Mouse (Mus musculus) thymus, postnatal 25 days (tissue): ENCODE data around the gene March8.
A peak's percentile ranks its signal among the peaks of the same experiment; 100 is the strongest.

Source experiments
- DNase-seq: peaks from one replicate; pipeline ENCODE4 v3.0.0; 2022

March8 gene

DNA sequence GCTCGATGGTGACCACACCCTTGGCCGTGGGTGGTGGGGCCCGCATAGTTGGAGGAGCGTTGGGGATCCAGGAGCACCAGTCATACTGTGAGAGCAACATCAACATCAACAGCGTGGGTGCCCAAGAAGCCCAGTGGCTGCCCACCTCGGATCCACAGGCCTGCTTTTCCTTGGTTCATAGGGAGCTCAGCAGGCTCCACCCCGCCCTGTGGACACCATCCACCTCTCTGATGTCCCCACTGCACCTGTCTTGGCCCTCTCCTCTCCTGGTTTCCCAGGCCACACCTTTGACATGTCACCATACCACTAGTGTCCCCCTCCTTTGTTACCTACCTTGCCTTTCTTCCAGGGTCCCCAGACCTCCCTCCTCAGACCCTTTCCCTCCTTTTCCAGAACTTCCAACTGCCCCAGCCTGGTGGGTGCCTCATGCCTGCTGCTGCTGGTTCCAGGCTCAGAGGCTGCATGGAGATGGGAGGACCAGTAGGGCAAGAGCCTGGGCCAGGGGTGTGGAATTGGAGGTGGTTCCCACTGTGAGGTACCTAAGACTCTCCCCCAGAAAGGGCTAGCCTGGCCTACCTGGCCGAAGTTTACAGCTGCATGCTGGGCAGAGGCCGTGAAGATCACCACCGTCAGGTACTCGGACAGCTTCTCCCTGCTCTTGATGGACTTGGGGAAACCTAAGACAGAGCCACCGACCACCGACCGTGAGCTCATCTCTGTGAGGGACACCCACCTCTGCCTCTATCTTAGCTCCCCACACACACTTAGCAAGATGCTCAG is 74.9 kb downstream of the March8 start:
- no peak for DNase-seq

GRCm38 (mm10) chr6:116415126-116415676 is 77.4 kb downstream of the March8 start:
- no peak for DNase-seq

DNA sequence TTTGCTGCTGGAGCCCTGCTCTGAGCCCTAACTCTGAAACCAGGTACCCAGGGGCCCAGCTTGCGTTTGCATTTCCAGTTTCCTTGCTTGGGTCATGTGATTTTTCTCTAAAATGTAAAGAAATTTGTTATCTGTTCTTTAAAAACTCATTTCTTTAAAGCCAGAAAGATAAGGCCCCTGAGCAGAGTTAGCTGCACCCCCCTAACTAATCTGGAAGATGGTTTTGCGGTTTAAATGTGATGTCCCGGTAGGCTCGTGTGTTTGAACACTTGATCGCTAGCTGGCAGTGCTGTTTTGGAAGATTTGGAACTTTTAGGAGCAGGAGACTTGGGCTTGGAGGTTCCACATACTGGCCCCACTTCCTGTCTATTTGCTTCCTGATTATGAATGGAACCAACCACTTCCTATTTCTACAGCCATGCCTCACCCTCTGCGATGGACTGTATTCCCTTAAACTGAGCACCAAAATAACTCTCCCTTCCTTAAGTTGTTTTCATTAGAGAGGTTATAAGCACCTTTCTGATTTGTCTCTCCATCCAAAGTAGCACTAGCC is 78.3 kb downstream of the March8 start:
- DNase-seq, result no peak

DNA sequence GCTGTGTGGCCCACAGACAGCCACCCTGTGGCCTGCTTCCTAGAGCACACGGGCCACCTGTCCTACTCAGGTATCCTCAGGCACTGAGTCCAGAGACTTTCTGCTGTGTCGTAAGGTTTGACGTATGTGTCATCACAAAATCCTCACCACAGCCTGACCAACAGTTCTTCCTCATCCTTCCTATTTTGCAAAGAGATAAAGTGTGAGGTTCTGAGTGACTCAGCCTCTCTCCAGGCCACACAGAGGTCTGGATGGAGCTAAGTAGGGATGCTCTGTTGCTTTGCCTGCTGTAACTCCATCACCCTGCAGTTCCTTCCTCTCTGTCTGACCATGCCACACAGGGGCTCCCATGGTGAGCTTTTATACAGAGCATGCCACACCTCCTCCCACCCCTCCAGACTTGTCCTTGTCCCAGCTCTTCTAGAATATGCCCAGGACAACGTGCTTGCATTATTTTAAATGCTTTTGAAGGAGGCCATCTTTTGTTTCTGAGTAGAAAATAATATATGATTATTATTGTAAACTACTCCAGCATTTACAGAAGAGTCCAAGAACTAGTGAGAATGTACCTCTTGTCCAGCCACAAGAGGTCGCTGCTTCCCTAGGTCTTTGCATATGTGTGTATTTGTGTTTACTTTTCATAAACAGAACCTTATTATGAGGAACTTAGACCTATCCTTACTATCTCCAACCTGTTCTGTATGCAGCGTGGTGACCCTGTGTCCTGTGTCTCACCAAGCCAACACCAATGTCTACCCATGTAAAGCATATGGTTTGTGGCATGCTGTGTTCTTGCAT is 79.9 kb downstream of the March8 start:
- peak; percentile 11 for DNase-seq

GRCm38 (mm10) chr6:116418487-116418886 is 80.7 kb downstream of the March8 start:
- DNase-seq, result no peak

DNA sequence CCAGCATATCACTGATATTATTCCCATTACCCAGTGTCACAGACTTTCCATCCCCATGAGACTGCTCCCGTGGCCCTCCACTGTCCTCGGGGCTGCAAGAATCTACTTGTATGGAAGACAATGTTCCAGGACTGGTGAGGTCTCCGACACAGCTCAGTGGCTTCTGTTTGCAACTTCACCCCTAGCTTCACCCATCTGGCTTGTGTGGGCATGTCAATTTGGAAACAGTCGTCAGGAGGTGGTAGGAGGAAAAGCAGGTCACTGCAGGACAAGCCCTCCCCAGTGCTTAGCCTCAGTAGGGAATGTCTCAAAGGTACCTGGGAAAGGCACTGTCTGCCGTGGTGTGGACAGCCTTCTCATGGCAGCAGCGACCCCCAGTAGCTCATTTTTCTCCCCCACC is 81.9 kb downstream of the March8 start:
- DNase-seq, result no peak

- no peak for DNase-seq
These were observed 82.4 kb downstream of the March8 start for GRCm38 (mm10) chr6:116420271-116420670.

GRCm38 (mm10) chr6:116422991-116423390 is 85.2 kb downstream of the March8 start:
- no peak for DNase-seq

DNA sequence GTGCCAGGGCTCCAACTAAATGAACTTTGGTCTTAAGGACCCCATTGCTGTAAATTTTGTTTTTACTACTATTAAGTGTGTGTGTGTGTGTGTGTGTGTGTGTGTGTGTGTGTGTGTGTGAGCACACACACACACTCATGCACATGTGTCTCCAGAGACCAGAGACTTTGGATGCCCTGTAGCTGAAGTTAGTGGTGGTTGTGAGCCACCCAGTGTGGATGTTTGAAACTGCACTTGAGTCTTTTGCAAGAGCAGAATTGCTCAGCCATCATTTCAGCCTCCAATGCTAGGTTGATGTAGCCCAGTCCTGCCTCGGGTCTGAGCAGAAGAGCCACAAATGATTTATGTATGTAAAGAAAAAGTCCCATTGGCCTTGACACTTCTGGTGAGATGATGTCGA is 85.8 kb downstream of the March8 start:
- DNase-seq, result no peak

DNA sequence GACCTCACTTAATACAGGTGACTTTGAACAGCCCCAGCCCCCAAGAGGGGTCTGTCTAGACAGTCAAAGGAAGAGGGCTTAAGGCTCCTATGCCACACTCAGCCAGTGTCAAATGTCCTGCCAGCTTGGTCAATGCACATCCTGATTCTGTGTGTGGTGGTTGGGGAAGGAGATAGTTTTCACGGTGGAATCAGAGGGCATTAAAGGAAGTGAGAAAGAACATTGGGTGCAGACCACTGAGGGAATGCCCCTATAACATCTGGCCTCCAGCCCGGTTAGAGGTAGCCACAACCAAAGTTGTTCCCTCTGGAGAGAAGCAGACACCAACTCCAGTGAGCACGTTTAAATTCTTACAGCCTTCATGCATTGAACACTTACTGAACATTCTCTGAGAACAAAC is 89.7 kb downstream of the March8 start:
- DNase-seq, result no peak

GRCm38 (mm10) chr6:116428282-116428681 is 90.5 kb downstream of the March8 start:
- DNase-seq, result no peak

DNA sequence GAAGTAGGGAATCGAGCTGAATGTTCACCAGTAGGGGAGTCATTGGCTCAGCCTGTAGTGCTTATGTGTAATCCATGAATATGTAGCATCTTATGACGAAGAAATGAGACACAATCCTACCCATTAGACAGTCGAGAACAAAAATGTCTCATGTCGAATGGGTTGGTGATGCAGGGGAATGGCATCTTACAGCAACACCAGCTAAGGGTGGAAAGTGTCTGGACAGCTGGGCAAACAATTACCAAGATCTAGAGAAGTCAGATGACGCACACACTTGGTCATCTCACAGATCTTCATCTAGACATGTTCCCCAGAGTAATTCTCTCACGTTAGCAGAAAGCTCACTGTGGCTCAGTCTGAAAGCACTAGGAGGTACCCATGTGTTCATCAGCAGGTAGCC is 101.0 kb downstream of the March8 start:
- DNase-seq, result no peak

GRCm38 (mm10) chr6:116439531-116439930 is 101.7 kb downstream of the March8 start:
- DNase-seq, result no peak

- DNase-seq, result no peak
These were observed 102.6 kb downstream of the March8 start for GRCm38 (mm10) chr6:116440447-116440846.

DNA sequence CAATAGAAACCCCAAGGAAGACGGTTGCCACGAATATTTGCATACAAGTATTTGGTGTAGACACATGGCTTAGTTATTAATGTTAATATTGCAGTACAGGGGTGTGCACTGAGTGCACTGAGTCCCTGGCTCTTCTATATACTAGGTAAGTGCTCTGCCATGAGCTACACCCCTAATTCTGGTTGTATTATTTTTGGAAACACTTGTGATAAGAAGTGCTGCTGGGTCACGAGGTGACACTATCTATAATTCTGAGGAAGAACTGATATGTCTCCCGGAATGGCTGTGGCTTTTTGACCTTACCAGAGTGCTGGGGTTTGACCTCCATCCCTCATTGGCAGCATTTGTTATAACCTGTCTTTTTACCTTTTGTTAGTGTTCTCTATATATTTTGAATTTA is 103.0 kb downstream of the March8 start:
- no peak for DNase-seq

DNA sequence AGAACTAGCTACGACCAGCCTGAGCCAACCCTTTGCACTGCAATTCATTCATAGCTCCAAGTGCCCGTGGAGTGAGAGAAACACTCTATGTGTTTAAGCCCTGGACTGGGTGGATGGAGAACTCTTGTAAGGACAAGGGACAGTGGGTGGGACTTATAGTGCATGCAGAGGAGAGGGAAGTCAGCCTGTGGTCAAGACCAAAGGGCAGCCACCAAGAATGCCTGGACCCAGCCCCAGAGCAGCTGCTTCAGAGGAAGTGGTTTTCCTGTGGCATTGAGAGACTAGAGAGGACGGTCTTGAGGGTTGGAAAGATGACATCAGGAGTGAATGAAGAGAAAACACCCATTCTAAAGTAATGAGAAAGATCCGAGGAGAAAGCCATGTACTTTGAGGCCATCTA is 118.0 kb downstream of the March8 start:
- DNase-seq, result no peak

DNA sequence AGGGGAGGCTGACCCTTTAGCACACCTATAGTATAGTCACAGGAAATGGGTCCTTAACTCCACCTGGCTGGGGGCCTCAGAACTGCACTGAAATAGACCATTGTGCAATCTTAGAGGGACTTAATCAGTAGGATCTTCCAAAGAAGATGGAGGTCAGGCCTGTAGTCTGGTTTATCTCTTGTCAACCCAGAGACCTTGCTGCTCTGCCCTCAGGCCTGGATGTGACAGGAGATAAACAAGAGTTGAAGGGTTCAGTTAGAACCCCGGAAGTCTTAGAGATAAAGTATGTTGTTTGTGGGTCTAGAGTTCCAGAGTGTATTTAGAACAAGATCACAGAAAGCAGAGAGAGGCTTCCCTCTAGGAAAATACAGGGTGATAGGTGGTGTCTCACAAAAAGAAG is 118.7 kb downstream of the March8 start:
- DNase-seq, result peak; percentile 9

DNA sequence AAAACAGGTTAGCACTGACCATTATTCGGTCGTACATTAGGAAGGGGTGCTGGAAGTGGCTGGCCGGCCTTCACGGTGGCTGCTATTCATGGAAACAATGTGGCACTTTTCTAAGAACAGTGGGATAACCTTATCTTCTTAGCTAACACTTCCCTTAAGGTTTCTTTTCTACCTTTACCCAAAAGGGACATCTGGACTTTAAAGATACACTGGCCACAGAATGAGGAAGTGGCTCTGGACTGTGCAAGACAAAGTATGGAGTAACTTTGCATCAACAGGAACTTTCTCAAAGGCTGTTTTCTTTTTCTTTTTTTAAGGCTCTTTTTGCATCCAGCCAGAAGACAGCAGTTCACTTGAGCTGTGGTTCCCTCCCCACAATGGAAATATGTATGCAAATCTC is 120.9 kb downstream of the March8 start:
- no peak for DNase-seq
